Mouse (Mus musculus) c-Kit-positive CD71-negative TER-119-negative erythroid progenitor cells, embryonic 14.5 days (primary cell): Measurements from ENCODE around the gene Olfr1129.
"Not testable (repeated sequence)": the region's sequence is repeated elsewhere in the genome, so short reads cannot be mapped to it uniquely, and the experiment has no call there.

Experiments used
- DNase-seq: peaks from one replicate; pipeline ENCODE4 v3.0.0-alpha.2; 2013; ENCODE audit warnings: low read depth

The Olfr1129 gene

GRCm38 (mm10) chr2:87573602-87574001 is at the start of gene Olfr1129:
Olfr1129 (plus strand) TSS chr2:87573902.
- not testable (repeated sequence) for DNase-seq

DNA sequence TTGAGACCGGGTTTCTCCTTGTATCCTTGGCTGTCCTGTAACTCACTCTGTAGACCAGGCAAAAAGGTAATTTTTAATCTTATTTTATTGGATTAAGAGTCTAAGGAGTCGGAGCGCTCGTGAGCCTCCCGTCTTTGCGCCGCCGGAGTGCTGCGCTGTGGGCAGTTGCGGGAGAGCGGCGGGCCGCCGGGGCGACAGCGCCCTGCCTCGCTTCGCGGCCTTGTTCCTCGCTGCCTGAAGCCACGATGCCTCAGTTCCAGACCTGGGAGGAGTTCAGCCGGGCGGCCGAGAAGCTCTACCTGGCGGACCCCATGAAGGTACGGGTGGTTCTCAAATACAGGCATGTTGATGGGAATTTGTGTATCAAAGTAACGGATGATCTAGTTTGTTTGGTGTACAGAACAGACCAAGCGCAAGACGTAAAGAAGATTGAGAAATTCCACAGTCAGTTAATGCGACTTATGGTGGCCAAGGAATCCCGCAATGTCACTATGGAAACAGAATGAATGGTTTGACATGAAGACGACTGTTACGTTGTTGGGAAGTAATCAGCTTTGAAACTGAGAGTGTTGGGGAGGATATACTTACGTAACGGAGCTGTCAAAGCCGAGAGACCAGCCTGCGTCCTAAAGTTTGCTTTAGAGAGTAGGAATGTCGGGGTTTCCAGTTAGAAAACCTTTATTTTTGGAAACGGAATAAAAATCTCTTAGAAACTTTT is 47.6 kb upstream of the Olfr1129 start:
- not testable (repeated sequence) for DNase-seq

DNA sequence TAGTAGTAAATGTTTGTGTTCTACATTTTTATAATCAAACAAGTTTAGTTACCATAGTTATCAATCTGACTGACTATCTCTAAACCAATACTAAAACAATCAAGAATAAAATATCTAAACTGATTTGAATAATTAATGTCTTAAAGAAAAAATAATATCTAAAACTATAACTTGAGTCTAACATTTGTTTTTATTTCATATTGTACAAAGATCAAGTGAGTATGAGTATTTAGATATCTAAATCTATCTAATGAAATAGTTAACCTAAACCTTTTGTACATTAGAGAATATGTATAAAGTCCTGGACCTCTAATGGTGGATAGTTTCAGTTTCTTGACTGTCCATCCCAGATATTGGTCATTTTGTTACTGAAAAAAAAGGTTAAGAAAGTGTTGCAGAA is 42.2 kb upstream of the Olfr1129 start, which contains the start of gene Olfr153:
Gene Olfr153 (plus strand): TSS at position 301 of the 400 bp plus-strand sequence.
- DNase-seq: no peak

GRCm38 (mm10) chr2:87534826-87535225 is 38.9 kb upstream of the Olfr1129 start:
- no peak for DNase-seq

DNA sequence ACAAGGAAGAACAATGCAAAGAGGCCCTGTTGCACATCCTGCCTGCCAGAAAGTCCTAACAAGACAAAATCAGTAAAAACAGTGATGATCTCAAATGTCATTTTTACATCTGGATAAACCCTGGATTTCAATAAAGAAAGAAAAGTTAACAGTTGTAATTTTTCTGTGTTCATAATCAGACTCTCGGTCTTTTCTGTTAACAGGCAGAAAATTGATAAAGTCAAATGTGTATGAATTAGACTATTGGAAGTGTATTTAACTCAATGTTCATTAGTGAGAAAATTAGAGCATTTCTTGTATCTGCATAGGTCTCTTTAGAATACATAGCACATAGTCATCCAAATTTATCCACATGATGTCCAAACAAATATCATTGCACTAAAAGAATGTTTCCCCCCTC is 28.3 kb upstream of the Olfr1129 start, which contains the start of gene Olfr1128:
Gene Olfr1128 (minus strand): TSS at position 101 of the 400 bp plus-strand sequence.
- no peak for DNase-seq

DNA sequence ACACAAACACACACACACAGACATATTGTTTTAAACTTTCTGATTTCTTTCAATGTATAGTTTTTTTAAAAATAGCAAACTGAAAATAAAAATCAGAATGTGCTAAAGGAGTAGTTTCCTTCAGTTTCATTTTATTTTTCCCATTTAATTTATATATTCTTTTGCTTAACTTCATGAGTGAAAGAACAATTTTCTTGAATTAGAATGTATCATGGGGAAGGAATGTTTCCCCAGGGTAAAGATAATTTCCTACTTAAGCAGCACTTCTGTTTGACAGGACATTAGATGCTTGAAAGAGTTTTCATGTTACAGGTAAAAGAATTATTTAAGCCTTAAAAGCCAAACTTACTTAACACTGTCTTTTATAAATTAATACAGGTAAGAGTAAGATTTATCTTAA is 32.2 kb downstream of the Olfr1129 start, which contains the start of gene Olfr1130:
Gene Olfr1130 (plus strand): TSS at position 301 of the 400 bp plus-strand sequence.
- DNase-seq: not testable (repeated sequence)

DNA sequence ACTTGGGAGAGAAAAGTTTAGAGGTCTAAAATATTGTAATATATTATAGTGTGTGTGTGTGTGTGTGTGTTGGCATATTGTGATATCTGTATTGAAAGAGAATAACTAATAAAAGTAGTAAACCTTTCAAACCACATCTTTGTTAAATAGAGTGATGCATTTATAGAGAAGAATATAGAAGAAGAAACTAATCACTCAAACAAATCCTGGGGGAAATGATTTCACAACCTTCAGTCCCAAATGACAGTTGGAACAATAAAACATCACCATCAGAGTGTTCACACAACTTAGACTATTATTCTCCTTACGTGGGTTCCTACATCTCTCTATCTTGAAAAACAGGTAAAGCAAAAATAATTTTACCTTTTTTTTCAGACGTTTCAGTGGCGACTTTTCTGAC is 53.1 kb downstream of the Olfr1129 start, which contains the start of gene Olfr1131:
Gene Olfr1131 (plus strand): TSS at position 301 of the 400 bp plus-strand sequence.
- no peak for DNase-seq
